Mouse (Mus musculus) neural tube, embryonic 13.5 days (tissue): ENCODE measurements around the gene Ryr1. TPM values are rescaled to one million over a fixed set of nuclear protein-coding genes. Genes with fewer than 3 reads are reported as not detected.

ENCODE experiments used
- ATAC-seq: fragments of 200-750 bp; cut with Nextera tagmentation; 2 replicates; pipeline ENCODE4 v1.8.0; 2017; ENCODE audit warnings: low read depth, mild to moderate bottlenecking, moderate TSS enrichment, moderate library complexity
- H3K27ac ChIP-seq: fragments of 300-500 bp; sonication (generic); replicated peaks from 2 replicates; pipeline ENCODE4 v1.5.1; 2015; ENCODE audit warnings: moderate library complexity, mild to moderate bottlenecking, inconsistent platforms
- H3K27me3 ChIP-seq: fragments of 300-500 bp; sonication (generic); 2 replicates; pipeline ENCODE4 v1.6.1; 2015; ENCODE audit warnings: mild to moderate bottlenecking, inconsistent platforms
- H3K36me3 ChIP-seq: fragments of 300-500 bp; sonication (generic); 2 replicates; pipeline ENCODE4 v1.6.1; 2015; ENCODE audit warnings: mild to moderate bottlenecking, inconsistent platforms
- H3K4me1 ChIP-seq: fragments of 300-500 bp; sonication (generic); replicated peaks from 2 replicates; pipeline ENCODE4 v1.6.1; 2015; ENCODE audit warnings: inconsistent platforms
- H3K4me2 ChIP-seq: fragments of 300-500 bp; sonication (generic); 2 replicates; pipeline ENCODE4 v1.6.1; 2015; ENCODE audit warnings: inconsistent platforms, mild to moderate bottlenecking, moderate library complexity
- H3K4me3 ChIP-seq: fragments of 300-500 bp; sonication (generic); 2 replicates; pipeline ENCODE4 v1.5.1; 2015; ENCODE audit warnings: mild to moderate bottlenecking, inconsistent platforms
- H3K9ac ChIP-seq: fragments of 300-500 bp; sonication (generic); 2 replicates; pipeline ENCODE4 v1.6.1; 2015; ENCODE audit warnings: moderate library complexity, mild to moderate bottlenecking, inconsistent platforms
- H3K9me3 ChIP-seq: fragments of 300-500 bp; sonication (generic); 2 replicates; pipeline ENCODE4 v1.6.1; 2016; ENCODE audit warnings: inconsistent platforms
- WGBS: fragments of 180-500 bp; shearing (Covaris S2); methylation state at CpG from one replicate; pipeline ENCODE4 v1.1.7; 2015; 5-methylcytosine and 5-hydroxymethylcytosine counted together
- polyA plus RNA-seq: library from polyadenylated mRNA; unstranded; fragments of >200 nt; fragmentation: Nextera tagmentation; extraction: Ambion mirVana; gene quantifications from 2 replicates; pipeline ENCODE4 v1.2.1, GENCODE M21; 2015

Gene Ryr1
- polyA plus RNA-seq, 1 experiment from 2014 or later = 6.3 TPM

GRCm38 (mm10) chr7:29137429-29137828 lies 12.4 kb upstream of the Ryr1 start:
- 47% methylated on average over 16 of the region's 16 CpGs for WGBS
- ATAC-seq = no peak
- Histone ChIP-seq H3K27ac (no peak overlapping the region), H3K9me3 (no peaks in the 10 kb centered on the region), H3K4me3 (no peak overlapping the region), H3K4me1 (peaks cover 8% of the 10 kb centered on the region; the same call in 1 of the 2 replicates), H3K27me3 (peaks cover 26% of the 10 kb centered on the region), H3K36me3 (no peaks in the 10 kb centered on the region), H3K4me2 (no peak overlapping the region), H3K9ac (no peak overlapping the region)

- Histone ChIP-seq H3K27me3 (peaks cover 26% of the 10 kb centered on the region), H3K4me3 (peak within 1 kb of the TSS; percentile 23), H3K4me2 (peak within 1 kb of the TSS; percentile 46), H3K27ac (no peak within 1 kb of the TSS), H3K36me3 (no peaks in the 10 kb centered on the region), H3K9me3 (no peaks in the 10 kb centered on the region), H3K4me1 (peaks cover 8% of the 10 kb centered on the region; the same call in 1 of the 2 replicates), H3K9ac (peak within 1 kb of the TSS; percentile 53)
- ATAC-seq = no peak; the same call in 1 of the 2 replicates
- 3% methylated on average over 15 of the region's 20 CpGs for WGBS
These were observed 9.9 kb upstream of the Ryr1 start, which contains the start of gene Rasgrp4 for GRCm38 (mm10) chr7:29134693-29135386. TSS of gene Rasgrp4 (plus strand) at chr7:29134851.

DNA sequence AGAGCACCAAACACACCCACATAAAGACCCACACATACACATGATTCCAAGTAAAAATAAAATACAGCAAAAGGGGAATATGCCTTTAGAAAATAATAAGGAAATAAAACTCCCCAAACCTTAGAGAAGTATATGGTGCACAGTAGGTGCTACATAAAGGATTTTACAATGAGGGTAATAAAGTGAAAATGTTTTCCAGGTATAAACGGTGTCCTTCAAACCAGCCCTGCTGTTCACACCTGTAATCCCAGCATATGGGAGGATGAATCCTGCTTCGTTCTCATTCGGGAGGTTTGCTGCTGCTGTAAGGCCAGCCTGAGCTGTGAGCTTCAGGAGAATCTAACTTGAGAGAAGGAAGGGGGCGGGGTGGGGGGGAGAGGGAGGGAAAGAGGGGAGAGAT lies 9.3 kb upstream of the Ryr1 start:
- Histone ChIP-seq H3K4me1 (peaks cover 8% of the 10 kb centered on the region; the same call in 1 of the 2 replicates), H3K9me3 (no peaks in the 10 kb centered on the region), H3K27ac (no peak overlapping the region), H3K4me3 (peak overlapping the region; percentile 23), H3K9ac (peak overlapping the region; percentile 53), H3K36me3 (no peaks in the 10 kb centered on the region), H3K4me2 (peak overlapping the region; percentile 46), H3K27me3 (peaks cover 26% of the 10 kb centered on the region)
- 1% methylated on average over 4 of the region's 4 CpGs for WGBS
- ATAC-seq = no peak

GRCm38 (mm10) chr7:29128725-29129124 lies 3.7 kb upstream of the Ryr1 start:
- Histone ChIP-seq H3K4me3 (no peak overlapping the region), H3K27ac (no peak overlapping the region), H3K4me2 (no peak overlapping the region), H3K36me3 (no peaks in the 10 kb centered on the region), H3K9me3 (no peaks in the 10 kb centered on the region), H3K9ac (no peak overlapping the region), H3K27me3 (peaks cover 19% of the 10 kb centered on the region), H3K4me1 (peaks cover 11% of the 10 kb centered on the region)
- 73% methylated on average over 2 of the region's 2 CpGs for WGBS
- no peak for ATAC-seq

GRCm38 (mm10) chr7:29126173-29126915 lies 1.4 kb upstream of the Ryr1 start:
- WGBS = 25% methylated on average over 7 of the region's 7 CpGs
- ATAC-seq = no peak
- Histone ChIP-seq H3K27me3 (peaks cover 19% of the 10 kb centered on the region), H3K36me3 (no peaks in the 10 kb centered on the region), H3K4me1 (peaks cover 11% of the 10 kb centered on the region), H3K9me3 (no peaks in the 10 kb centered on the region), H3K27ac (no peak overlapping the region), H3K4me2 (no peak overlapping the region), H3K4me3 (no peak overlapping the region), H3K9ac (no peak overlapping the region)

GRCm38 (mm10) chr7:29123531-29124358 lies 1.2 kb downstream of the Ryr1 start:
- Histone ChIP-seq H3K9me3 (no peaks in the 10 kb centered on the region), H3K36me3 (no peaks in the 10 kb centered on the region), H3K27me3 (peaks cover 22% of the 10 kb centered on the region), H3K4me2 (no peak overlapping the region), H3K9ac (no peak overlapping the region), H3K4me1 (peaks cover 11% of the 10 kb centered on the region), H3K4me3 (no peak overlapping the region), H3K27ac (no peak overlapping the region)
- ATAC-seq = no peak
- WGBS = 49% methylated on average over 5 of the region's 5 CpGs

- 90% methylated on average over 9 of the region's 9 CpGs for WGBS
- Histone ChIP-seq H3K9me3 (no peaks in the 10 kb centered on the region), H3K4me3 (no peak overlapping the region), H3K9ac (no peak overlapping the region), H3K4me1 (peaks cover 11% of the 10 kb centered on the region), H3K27ac (no peak overlapping the region), H3K27me3 (peaks cover 24% of the 10 kb centered on the region), H3K36me3 (no peaks in the 10 kb centered on the region), H3K4me2 (no peak overlapping the region)
- no peak for ATAC-seq
These were observed 2.2 kb downstream of the Ryr1 start for GRCm38 (mm10) chr7:29122821-29123220.

DNA sequence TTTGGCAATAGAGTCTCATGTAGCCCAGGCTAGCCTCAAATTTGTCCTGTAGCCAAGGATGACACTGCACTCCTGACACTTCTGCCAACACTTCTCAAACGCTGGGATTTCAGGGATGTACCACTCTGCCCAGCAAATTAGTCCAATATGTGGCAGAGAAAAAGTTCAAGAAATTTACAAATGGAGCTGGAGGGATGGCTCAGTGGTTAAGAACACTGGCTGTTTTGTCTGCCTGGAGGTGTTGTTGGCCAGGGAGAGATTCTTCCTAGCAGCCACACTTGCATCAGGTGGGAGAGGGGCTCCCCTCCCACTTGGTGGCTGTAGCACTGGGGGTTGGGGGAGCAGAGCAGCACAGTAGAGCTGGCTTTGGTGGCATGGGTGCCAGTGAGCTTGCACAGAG lies 5.5 kb downstream of the Ryr1 start:
- no peaks in the 10 kb centered on the region for H3K9me3 ChIP-seq
- no peak overlapping the region for H3K4me3 ChIP-seq
- H3K9ac ChIP-seq = no peak overlapping the region
- H3K4me1 ChIP-seq = peaks cover 5% of the 10 kb centered on the region
- no peaks in the 10 kb centered on the region for H3K36me3 ChIP-seq
- WGBS = 69% methylated on average over 1 of the region's 1 CpGs
- H3K4me2 ChIP-seq = no peak overlapping the region
- no peak overlapping the region for H3K27ac ChIP-seq
- ATAC-seq = no peak
- H3K27me3 ChIP-seq = peaks cover 13% of the 10 kb centered on the region; the same call in 1 of the 2 replicates

- Histone ChIP-seq H3K27me3 (peaks cover 4% of the 10 kb centered on the region; the same call in 1 of the 2 replicates), H3K9me3 (no peaks in the 10 kb centered on the region), H3K9ac (no peak overlapping the region), H3K4me2 (0 out of 2 replicates have a peak overlapping the region, but pooled peaks have one; percentile 16), H3K36me3 (no peaks in the 10 kb centered on the region), H3K27ac (no peak overlapping the region), H3K4me3 (no peak overlapping the region), H3K4me1 (no peaks in the 10 kb centered on the region)
- 8% methylated on average over 18 of the region's 18 CpGs for WGBS
- ATAC-seq = no peak
These were observed 6.7 kb downstream of the Ryr1 start for GRCm38 (mm10) chr7:29118142-29118851.

DNA sequence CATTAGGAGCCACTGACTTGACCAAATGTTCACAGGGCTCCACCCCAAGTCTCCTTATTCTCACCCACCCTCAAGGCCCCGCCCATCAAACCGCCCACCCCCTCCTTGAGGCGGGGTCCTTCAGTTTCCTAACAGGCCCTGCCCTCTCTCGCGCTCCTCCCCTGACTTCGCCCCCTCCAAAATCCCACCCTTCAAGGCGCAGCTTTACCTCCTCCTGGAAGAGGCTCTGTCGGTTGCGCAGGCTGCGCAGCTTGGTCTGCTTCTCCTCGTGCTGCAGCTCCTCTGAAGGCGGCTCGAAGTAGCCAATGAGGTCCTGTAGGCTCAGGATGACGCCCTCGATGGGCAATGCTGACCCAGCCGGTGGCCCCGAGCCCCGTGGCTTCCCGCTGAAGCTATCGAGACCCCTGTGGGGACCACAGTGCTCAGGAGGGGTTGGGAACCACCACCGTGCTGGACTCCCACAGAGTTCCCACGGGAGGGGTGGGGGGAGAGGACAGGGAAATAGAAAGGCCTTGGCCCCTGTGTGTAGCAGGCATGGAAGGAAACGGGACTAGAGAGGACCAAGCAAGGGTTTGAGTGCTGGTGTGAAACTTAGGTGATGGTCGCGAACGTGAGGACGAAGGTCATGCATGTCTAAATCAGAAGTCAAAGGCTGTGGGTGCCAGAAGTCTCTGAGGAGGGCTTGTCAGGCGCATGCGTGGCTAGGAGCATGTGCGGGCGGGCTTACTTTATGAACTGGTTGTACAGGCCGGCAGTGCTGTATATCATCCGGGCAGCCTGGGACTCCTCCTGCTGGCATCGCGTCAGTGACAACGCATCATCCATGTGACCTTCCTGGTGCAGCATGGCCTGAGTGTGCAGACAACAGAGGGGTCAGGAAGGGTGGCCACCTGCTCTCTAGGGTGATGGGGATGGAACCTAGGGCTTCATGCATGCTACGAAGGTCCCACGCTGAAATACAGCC lies 15.7 kb downstream of the Ryr1 start:
- Histone ChIP-seq H3K4me3 (peak overlapping the region; percentile 15), H3K4me1 (peaks cover 10% of the 10 kb centered on the region; the same call in 1 of the 2 replicates), H3K27ac (no peak overlapping the region), H3K4me2 (peak overlapping the region; percentile 50), H3K36me3 (no peaks in the 10 kb centered on the region), H3K9me3 (no peaks in the 10 kb centered on the region), H3K27me3 (no peaks in the 10 kb centered on the region), H3K9ac (peak overlapping the region; percentile 47)
- ATAC-seq = peak; percentile 56
- 27% methylated on average over 38 of the region's 38 CpGs for WGBS
